Mouse (Mus musculus) lung, adult 2 months (tissue): Measurements from ENCODE around the gene Prpf6.

Experiments used
- CTCF ChIP-seq: fragments of 200-500 bp; IDR thresholded peaks from 2 replicates; pipeline ENCODE4 v1.5.1; 2011; ENCODE audit warnings: mild to moderate bottlenecking, low read length, control low read depth; ENCODE audit not compliant: insufficient read depth
- POLR2A ChIP-seq: fragments of 200-500 bp; IDR thresholded peaks from 2 replicates; pipeline ENCODE4 v1.6.1; 2011; ENCODE audit warnings: low read depth, mild to moderate bottlenecking, control low read depth, low read length, borderline replicate concordance; ENCODE audit errors: extremely low read depth

DNA sequence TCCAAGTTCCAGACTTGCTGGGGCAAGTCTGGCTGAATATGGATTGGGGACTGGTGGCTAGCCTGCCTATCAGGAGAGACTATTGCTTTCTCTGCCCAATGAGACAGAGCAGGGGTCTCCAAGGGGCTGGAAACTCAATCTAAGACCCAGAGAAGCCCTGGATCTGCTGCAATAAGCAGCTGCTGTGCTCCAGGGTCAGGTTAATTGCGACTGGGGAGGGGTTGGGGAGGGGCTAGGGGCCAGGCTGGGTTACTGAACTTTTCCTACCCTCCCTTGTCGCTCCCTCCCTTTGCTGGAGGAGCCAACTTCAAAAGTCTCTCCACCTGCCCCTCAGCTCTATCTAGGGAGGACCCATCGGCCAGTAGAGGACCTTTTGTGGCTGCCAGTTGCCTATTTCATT, 65.1 kb downstream of the Prpf6 start, which contains the start of gene Gm29797:
- no peak for TF ChIP-seq CTCF
- no peak for TF ChIP-seq POLR2A
